Mouse (Mus musculus) embryo, embryonic 10 days (tissue): ENCODE data around the gene Arid3c.
"Not testable (repeated sequence)": the region's sequence is repeated elsewhere in the genome, so short reads cannot be mapped to it uniquely, and the experiment has no call there.

Source experiments
- DNase-seq: peaks from one replicate; pipeline ENCODE4 v3.0.0-alpha.2; 2015; ENCODE audit warnings: low spot score

Arid3c gene

GRCm38 (mm10) chr4:41731052-41731765 is at the start of gene Arid3c:
Gene Arid3c, minus strand, starts transcription at chr4:41731142.
- DNase-seq = peak; percentile 49

DNA sequence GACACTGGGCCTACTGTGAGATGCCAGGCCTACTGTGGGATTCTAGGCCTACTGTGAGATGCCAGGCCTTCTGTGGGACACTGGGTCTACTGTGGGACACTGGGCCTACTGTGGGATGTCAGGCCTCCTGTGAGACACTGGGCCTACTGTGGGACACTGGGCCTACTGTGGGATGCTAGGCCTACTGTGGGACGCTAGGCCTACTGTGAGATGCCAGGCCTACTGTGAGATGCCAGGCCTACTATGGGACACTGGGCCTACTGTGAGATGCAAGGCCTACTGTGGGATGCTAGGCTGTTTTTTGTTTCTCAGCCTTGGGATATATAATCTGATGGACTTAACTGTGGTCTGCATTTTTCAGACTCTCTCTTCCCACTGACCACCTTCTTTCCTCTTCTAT is 44.9 kb upstream of the Arid3c start:
- DNase-seq = not testable (repeated sequence)

DNA sequence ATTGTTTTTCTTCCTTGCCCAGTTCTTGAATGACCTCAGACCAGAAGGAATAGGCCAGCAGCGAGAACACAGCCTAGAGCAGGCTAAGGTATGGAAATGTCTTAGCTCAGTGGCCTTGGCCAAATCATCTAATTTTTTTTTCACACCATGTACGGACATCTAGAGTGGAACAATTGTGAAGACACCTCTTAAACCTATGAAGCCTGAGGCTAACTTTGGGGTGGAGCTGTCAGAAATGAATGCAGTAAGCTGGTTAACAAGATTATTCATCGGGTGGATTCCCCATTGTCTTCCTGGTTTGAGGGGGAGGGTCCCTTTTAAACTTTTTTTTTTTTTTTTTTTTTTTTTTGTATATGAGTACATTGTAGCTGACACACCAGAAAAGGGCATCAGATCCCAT is 43.6 kb upstream of the Arid3c start:
- not testable (repeated sequence) for DNase-seq

- peak; percentile 92 for DNase-seq
These were observed 43.1 kb upstream of the Arid3c start, which contains the start of gene Ccl27a for GRCm38 (mm10) chr4:41774002-41774401. Gene Ccl27a, minus strand, starts transcription at chr4:41774247.

- peak; percentile 65 for DNase-seq
These were observed 42.6 kb upstream of the Arid3c start for GRCm38 (mm10) chr4:41773502-41773901.

GRCm38 (mm10) chr4:41772946-41773345 is 42.0 kb upstream of the Arid3c start:
- not testable (repeated sequence) for DNase-seq

DNA sequence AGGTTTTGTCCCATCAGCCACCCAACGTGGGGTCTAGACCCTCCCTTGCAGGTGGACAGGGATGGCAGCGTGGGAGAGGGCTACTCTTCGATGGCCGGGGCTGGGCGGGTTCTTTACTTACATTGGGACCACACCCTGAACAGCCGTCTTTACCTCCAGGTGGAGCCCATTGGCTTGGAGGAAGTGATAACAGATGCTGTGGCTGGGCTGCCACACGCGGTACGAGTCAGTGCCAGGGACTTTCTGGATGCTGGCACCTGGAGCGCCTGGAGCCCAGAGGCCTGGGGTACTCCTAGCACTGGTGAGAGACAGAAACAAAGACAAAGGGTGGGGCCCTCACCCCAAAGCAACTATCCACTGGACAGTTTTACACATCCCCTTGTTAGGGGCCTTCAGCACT is 36.4 kb upstream of the Arid3c start:
- DNase-seq = not testable (repeated sequence)

DNA sequence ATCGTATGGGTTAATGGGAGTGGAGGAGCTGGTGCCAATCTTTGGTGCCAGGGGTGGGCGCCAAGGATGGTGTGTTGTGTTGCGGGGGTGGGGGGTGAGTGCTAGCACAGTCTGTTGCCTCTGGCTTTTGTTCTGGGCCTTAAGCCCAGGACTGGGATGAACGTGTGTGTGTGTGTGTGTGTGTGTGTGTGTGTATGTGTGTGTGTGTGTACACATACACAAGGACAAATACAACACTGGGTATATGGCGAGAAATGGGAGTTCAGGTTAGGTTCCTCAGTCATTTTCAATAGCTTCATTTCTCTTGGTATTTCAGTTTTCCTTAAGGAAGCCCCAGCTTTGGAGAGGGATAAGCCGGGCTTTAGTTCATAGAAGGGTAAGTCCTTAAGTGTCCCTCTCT is 32.2 kb upstream of the Arid3c start:
- DNase-seq = not testable (repeated sequence)

DNA sequence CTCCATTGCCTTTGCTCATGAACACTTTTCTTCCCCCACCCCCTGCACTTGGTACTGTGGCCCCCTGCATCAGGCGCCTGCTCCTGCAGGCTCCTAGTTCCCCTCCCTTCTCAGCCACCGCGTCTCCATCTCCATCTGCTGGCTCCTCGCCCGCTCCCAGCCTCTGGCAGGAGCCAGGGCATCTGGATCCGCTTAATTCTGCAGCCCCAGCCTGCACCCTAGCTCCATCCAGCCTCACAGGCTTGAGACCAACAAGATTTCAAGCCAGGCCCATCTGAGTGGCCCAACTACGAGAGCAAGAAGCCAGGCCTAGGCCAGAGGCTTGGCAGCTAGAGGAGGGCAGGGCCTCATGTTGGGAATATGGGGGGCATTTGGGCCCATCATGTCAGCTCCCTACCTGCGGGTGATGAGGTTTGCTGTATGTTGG is 31.8 kb upstream of the Arid3c start:
- DNase-seq = peak; percentile 56

- DNase-seq = peak; percentile 79
These were observed 31.3 kb upstream of the Arid3c start for GRCm38 (mm10) chr4:41762099-41762687.

DNA sequence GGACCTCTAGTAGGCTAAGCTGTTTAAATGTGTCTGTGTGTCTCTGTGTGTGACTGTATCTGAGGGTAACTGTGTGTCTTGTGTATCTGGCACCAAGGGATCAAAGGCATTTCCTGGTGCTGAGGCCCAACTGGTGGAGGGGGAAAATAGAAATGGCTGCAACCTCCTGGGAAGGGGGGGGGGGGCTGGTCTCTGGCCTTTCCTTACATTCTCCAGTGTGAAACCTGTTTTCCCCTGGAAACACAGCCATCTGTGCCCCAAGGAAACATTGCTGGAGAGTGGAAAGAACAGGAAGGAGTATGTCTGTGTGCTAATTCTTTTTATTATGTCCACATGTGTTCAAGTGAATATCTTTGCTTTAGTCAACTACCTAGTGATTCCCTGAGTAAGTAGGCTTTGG is 30.7 kb upstream of the Arid3c start:
- DNase-seq = no peak

GRCm38 (mm10) chr4:41760911-41761310 is 30.0 kb upstream of the Arid3c start:
- DNase-seq = no peak

- DNase-seq = peak; percentile 93
These were observed 29.4 kb upstream of the Arid3c start for GRCm38 (mm10) chr4:41760288-41760721.

- DNase-seq = no peak
These were observed 28.8 kb upstream of the Arid3c start for GRCm38 (mm10) chr4:41759656-41760287.

- DNase-seq = no peak
These were observed 28.3 kb upstream of the Arid3c start for GRCm38 (mm10) chr4:41759206-41759605.

- DNase-seq = no peak
These were observed 27.8 kb upstream of the Arid3c start for GRCm38 (mm10) chr4:41758701-41759100.

DNA sequence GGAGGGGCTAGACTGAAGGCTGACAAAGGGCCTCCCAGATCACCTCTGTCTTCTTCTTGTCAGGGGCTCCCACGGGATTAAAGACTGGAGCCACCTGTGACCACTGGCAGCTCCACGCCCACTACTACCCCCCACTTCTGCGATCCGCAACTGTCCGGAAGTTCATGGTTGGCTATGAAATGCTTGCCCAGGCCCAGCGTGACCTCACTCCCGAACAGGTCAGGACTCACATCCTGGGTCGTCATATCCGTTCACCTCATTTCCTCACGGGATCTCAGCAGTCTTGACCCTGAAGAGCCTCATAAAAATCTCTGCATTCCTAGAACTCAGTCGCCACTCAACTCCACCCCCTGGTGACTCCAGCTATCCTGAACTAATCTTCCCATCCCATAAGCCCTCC is 27.1 kb upstream of the Arid3c start:
- no peak for DNase-seq

- DNase-seq = no peak
These were observed 26.4 kb upstream of the Arid3c start for GRCm38 (mm10) chr4:41757321-41757720.

DNA sequence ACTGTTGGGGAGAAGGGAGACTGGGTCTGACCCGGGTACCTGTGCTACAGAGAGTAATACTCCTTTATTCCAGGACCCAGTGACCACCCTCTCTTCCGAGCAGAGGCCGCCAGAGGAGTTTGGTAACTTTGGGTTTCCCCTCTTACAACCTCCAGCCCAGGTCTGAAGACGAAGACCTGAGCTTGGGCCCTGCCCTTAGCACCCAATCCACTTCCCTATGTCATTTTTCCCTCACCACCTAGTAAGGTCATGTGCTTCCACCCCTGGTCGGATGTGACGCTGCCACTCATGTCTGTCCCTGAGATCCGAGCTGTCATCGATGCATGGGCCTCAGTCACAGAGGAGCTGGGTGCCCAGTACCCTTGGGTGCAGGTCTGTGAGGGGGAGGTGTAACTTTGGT is 25.5 kb upstream of the Arid3c start:
- DNase-seq = no peak

DNA sequence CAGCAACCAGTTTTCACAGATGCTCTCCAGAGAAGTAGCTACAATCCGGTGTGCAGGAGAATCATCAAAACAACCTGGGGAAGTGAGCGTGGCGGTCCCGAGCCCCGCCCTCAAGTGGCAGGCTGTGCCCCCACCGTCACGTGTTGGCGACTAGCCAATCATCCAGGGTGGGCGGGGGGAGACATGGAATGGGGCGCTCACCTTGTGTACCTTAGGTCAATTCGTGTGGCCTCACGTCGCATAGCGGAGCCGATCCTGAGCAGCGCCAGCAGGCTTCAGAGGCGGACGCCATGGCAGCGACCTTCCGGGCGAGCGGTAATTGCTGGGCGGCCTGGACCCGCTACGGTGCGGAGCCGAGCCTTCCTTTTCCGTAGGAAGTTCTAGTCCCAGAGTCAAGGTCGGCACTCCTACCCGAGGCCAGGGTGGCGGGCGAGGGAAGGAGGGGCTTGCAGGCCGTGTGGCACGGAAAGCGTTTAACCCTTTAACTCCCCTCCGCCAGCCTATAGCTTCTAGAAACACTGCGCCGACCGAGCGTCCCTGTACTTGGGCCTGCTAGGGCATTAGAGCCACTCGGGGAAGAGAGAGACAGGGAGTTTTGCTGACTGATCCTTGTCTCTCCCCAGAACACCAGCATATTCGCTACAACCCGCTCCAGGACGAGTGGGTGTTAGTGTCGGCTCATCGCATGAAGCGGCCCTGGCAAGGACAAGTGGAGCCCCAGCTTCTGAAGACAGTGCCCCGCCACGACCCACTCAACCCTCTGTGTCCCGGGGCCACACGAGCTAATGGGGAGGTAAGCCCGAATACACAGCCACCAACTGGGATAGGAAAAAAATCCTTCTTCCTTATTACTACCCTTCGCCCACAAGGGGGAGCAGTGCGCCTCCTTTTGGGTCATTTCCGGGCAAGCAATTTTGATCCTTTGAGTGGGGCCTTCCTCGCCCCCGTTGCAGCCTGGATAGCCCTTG is 24.7 kb upstream of the Arid3c start, which contains the start of gene Sigmar1:
TSS of gene Sigmar1 (minus strand) at position 820 of the 968 bp plus-strand sequence.
- DNase-seq = peak; percentile 88

- no peak for DNase-seq
These were observed 23.9 kb upstream of the Arid3c start, which contains the start of gene Galt for GRCm38 (mm10) chr4:41754797-41755337. Gene Galt, plus strand, starts transcription at chr4:41755228.
